Mouse (Mus musculus) layer of hippocampus, postnatal 10 days (tissue): ENCODE results near the gene Erlin1. TPM values are rescaled to one million over a fixed set of nuclear protein-coding genes. Genes with fewer than 3 reads are reported as not detected.

Experiments used
- DNase-seq, 2 experiments: peaks; one replicate each; pipeline ENCODE4 v3.0.0; 2021; ENCODE audit warnings: low spot score in 2 of 2
- total RNA-seq, 2 experiments: library from RNA; stranded (reverse); gene quantifications; 2 replicates each; pipeline ENCODE4 v1.2.3; 2021

Gene Erlin1
- total RNA-seq, 2 experiments from 2014 or later, result 19.2 to 20.0 TPM

- DNase-seq, result no peak
Observed at GRCm38 (mm10) chr19:44000061-44000460, 69.5 kb downstream of the Erlin1 start.

- no peak for DNase-seq
Observed at GRCm38 (mm10) chr19:43998802-43999527, 70.6 kb downstream of the Erlin1 start.

- peak; percentile 58 to 62 for DNase-seq
Observed at GRCm38 (mm10) chr19:43998101-43998500, 71.5 kb downstream of the Erlin1 start.

GRCm38 (mm10) chr19:43995427-43995826, 74.2 kb downstream of the Erlin1 start:
- no peak for DNase-seq

GRCm38 (mm10) chr19:43992464-43992863, 77.1 kb downstream of the Erlin1 start:
- no peak for DNase-seq

GRCm38 (mm10) chr19:43990362-43990761, 79.2 kb downstream of the Erlin1 start:
- DNase-seq, result no peak

- DNase-seq, result no peak
Observed at GRCm38 (mm10) chr19:43986069-43986794, 83.4 kb downstream of the Erlin1 start, which contains the start of gene Cpn1. TSS of gene Cpn1 (minus strand) at chr19:43986556.

Other genes with a start within 250 kb of the Erlin1 start
- gene Dnmbp, start 129.6 kb downstream of the Erlin1 start, total RNA-seq, result 10 to 100 TPM in 1 of 2 experiments, 1 to 10 TPM in 1; 8.6 to 11.4 TPM
- gene Cpn1, start 83.2 kb downstream of the Erlin1 start, total RNA-seq, result under 1 TPM; 0.25 to 0.30 TPM
- not detected for gene Cyp2c23, start 40.6 kb downstream of the Erlin1 start, total RNA-seq
- gene Chuk, start 37.7 kb upstream of the Erlin1 start, total RNA-seq, result 10 to 100 TPM; 43.6 to 52.9 TPM
- 10 to 100 TPM; 18.9 to 21.3 TPM for gene Cwf19l1, start 66.1 kb upstream of the Erlin1 start, total RNA-seq
- 10 to 100 TPM; 70.4 to 75.6 TPM for gene Bloc1s2, start 76.7 kb upstream of the Erlin1 start, total RNA-seq
- gene Pkd2l1, start 122.7 kb upstream of the Erlin1 start, total RNA-seq, result under 1 TPM in 1 of 2 experiments, not detected in 1; 0.11 TPM
- gene Scd3, start 133.5 kb upstream of the Erlin1 start, total RNA-seq, result 1 to 10 TPM in 1 of 2 experiments, under 1 TPM in 1; 0.73 to 2.3 TPM
- gene Scd2, start 223.9 kb upstream of the Erlin1 start, total RNA-seq, result 100 to 1,000 TPM; 715 to 736 TPM